Mouse (Mus musculus) 416B (cell line): ENCODE measurements around the gene Atoh8.

Source experiments
- DNase-seq: peaks from one replicate; pipeline ENCODE4 v3.0.0; 2011; ENCODE audit warnings: low read depth

Gene Atoh8

GRCm38 (mm10) chr6:72189061-72189863 lies 46.1 kb downstream of the Atoh8 start:
- no peak for DNase-seq

- DNase-seq, result no peak
Observed at GRCm38 (mm10) chr6:72186809-72187208, 48.6 kb downstream of the Atoh8 start.

GRCm38 (mm10) chr6:72185893-72186490 lies 49.4 kb downstream of the Atoh8 start:
- DNase-seq, result peak; percentile 66

- DNase-seq, result no peak
Observed at GRCm38 (mm10) chr6:72184576-72184975, 50.8 kb downstream of the Atoh8 start.

GRCm38 (mm10) chr6:72179562-72180502 lies 55.5 kb downstream of the Atoh8 start:
- DNase-seq, result no peak

GRCm38 (mm10) chr6:72179006-72179405 lies 56.4 kb downstream of the Atoh8 start:
- no peak for DNase-seq

- DNase-seq, result no peak
Observed at GRCm38 (mm10) chr6:72177417-72177816, 58.0 kb downstream of the Atoh8 start.

GRCm38 (mm10) chr6:72176004-72176403 lies 59.4 kb downstream of the Atoh8 start:
- no peak for DNase-seq

- no peak for DNase-seq
Observed at GRCm38 (mm10) chr6:72175419-72175818, 60.0 kb downstream of the Atoh8 start.

GRCm38 (mm10) chr6:72173350-72173749 lies 62.0 kb downstream of the Atoh8 start:
- no peak for DNase-seq

GRCm38 (mm10) chr6:72171391-72171790 lies 64.0 kb downstream of the Atoh8 start:
- no peak for DNase-seq

GRCm38 (mm10) chr6:72165907-72166306 lies 69.5 kb downstream of the Atoh8 start:
- no peak for DNase-seq

GRCm38 (mm10) chr6:72164321-72165275 lies 70.8 kb downstream of the Atoh8 start:
- peak; percentile 87 for DNase-seq

GRCm38 (mm10) chr6:72162155-72162890 lies 73.1 kb downstream of the Atoh8 start:
- DNase-seq, result peak; percentile 73

GRCm38 (mm10) chr6:72161751-72162150 lies 73.6 kb downstream of the Atoh8 start:
- DNase-seq, result no peak

GRCm38 (mm10) chr6:72160991-72161390 lies 74.4 kb downstream of the Atoh8 start:
- no peak for DNase-seq

GRCm38 (mm10) chr6:72159861-72160395 lies 75.4 kb downstream of the Atoh8 start:
- no peak for DNase-seq

GRCm38 (mm10) chr6:72158966-72159764 lies 76.2 kb downstream of the Atoh8 start:
- DNase-seq, result peak; percentile 55
